Mouse (Mus musculus): ENCODE data around the gene Mbnl3. TPM values are rescaled to one million over a fixed set of nuclear protein-coding genes. Genes with fewer than 3 reads are reported as not detected.
A peak's percentile ranks its signal among the peaks of the same experiment; 100 is the strongest.

Gene Mbnl3
- polyA plus RNA-seq (2014; fragmentation: Nextera tagmentation; extraction: Ambion mirVana): 4.2 and 4.3 TPM in 2 replicates

- H3K27me3 ChIP-seq (ENCODE audit: control insufficient read depth, insufficient read depth, low read length): peaks cover 9% of the 10 kb centered on the region; the same call in 1 of the 2 replicates
- H3K27ac ChIP-seq (ENCODE audit: low read depth, low read length): no peak within 1 kb of the TSS
- no peaks in the 10 kb centered on the region for H3K36me3 ChIP-seq (ENCODE audit: control insufficient read depth, insufficient read depth, low read length)
- ATAC-seq (ENCODE audit: low FRiP score) (no peak), DNase-seq (ENCODE audit: low spot score, missing footprints) (no peak)
- H3K4me3 ChIP-seq (ENCODE audit: low read depth, low read length): peak within 1 kb of the TSS; percentile 48
- peak within 1 kb of the TSS; percentile 50 for H3K9ac ChIP-seq (ENCODE audit: low read length)
- no peaks in the 10 kb centered on the region for H3K9me3 ChIP-seq (ENCODE audit: control insufficient read depth, low read length)
- WGBS: 44% methylated on average over 11 of the region's 11 CpGs
- H3K4me1 ChIP-seq (ENCODE audit: control insufficient read depth, insufficient read depth, low read length): no peaks in the 10 kb centered on the region
- H3K4me2 ChIP-seq: peak within 1 kb of the TSS; percentile 62
Observed at GRCm38 (mm10) chrX:51206432-51206831, at the start of gene Mbnl3. TSS of gene Mbnl3 (minus strand) at chrX:51206532.

DNA sequence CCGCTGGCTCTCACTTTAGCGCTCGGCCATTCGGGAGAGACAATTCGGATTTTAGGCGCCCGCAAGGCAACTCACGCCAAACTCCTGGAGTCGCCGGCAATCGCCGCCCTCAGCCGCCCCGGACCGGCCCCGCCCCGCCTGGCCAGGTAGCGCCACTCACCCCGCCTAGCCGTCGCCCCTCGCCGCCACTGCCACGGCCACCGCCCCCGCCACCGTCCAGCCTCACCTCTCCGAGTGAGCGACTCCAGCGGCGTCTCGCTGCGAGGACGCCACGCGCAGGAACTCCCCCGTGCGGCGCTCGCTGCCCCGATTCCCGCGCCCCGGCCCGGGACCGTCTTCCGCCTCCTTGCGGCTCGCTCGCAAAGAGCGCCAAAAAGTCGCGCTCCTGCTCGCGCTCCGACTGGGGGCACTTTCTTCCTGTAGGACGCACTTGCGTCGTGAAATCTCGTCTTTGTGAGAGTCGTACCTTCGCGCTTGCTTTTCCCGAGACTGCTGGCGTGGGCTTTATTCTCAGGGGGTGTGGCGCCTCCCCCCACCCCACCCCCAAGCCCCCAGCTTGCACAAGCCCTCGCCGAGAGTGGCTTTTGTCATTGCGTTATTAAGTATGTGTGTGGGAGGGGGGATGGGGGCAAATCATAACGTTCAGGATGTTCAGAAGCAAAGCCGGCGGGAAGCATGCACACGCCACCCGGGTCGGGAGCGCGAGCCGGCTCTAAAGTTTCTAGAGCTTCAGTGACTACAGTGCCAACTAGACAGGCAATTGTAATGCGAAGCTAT lies 596 bp downstream of the Mbnl3 start:
- Histone ChIP-seq H3K36me3 (ENCODE audit: control insufficient read depth, insufficient read depth, low read length) (no peaks in the 10 kb centered on the region), H3K4me3 (ENCODE audit: low read depth, low read length) (peak overlapping the region; percentile 48), H3K9me3 (ENCODE audit: control insufficient read depth, low read length) (no peaks in the 10 kb centered on the region), H3K27me3 (ENCODE audit: control insufficient read depth, insufficient read depth, low read length) (peaks cover 9% of the 10 kb centered on the region; the same call in 1 of the 2 replicates), H3K4me1 (ENCODE audit: control insufficient read depth, insufficient read depth, low read length) (no peaks in the 10 kb centered on the region), H3K9ac (ENCODE audit: low read length) (peak overlapping the region; percentile 50), H3K4me2 (peak overlapping the region; percentile 62), H3K27ac (ENCODE audit: low read depth, low read length) (no peak overlapping the region)
- 21% methylated on average over 60 of the region's 79 CpGs for WGBS
- DNase-seq (ENCODE audit: low spot score, missing footprints) (peak; percentile 90), ATAC-seq (ENCODE audit: low FRiP score) (peak; percentile 80)

GRCm38 (mm10) chrX:51204626-51205547 lies 1.4 kb downstream of the Mbnl3 start:
- Histone ChIP-seq H3K9me3 (ENCODE audit: control insufficient read depth, low read length) (no peaks in the 10 kb centered on the region), H3K36me3 (ENCODE audit: control insufficient read depth, insufficient read depth, low read length) (no peaks in the 10 kb centered on the region), H3K4me2 (peak overlapping the region; percentile 62), H3K27ac (ENCODE audit: low read depth, low read length) (no peak overlapping the region), H3K4me3 (ENCODE audit: low read depth, low read length) (peak overlapping the region; percentile 48), H3K4me1 (ENCODE audit: control insufficient read depth, insufficient read depth, low read length) (no peaks in the 10 kb centered on the region), H3K27me3 (ENCODE audit: control insufficient read depth, insufficient read depth, low read length) (peaks cover 9% of the 10 kb centered on the region; the same call in 1 of the 2 replicates), H3K9ac (ENCODE audit: low read length) (peak overlapping the region; percentile 50)
- peak; percentile 92 for DNase-seq (ENCODE audit: low spot score, missing footprints)
- 21% methylated on average over 29 of the region's 67 CpGs for WGBS
- ATAC-seq (ENCODE audit: low FRiP score): peak; percentile 92

GRCm38 (mm10) chrX:51197012-51197411 lies 9.3 kb downstream of the Mbnl3 start:
- no peak for ATAC-seq (ENCODE audit: low FRiP score)
- H3K36me3 ChIP-seq (ENCODE audit: control insufficient read depth, insufficient read depth, low read length): no peaks in the 10 kb centered on the region
- H3K9ac ChIP-seq (ENCODE audit: low read length): no peak overlapping the region
- H3K27me3 ChIP-seq (ENCODE audit: control insufficient read depth, insufficient read depth, low read length): no peaks in the 10 kb centered on the region
- no peaks in the 10 kb centered on the region for H3K9me3 ChIP-seq (ENCODE audit: control insufficient read depth, low read length)
- DNase-seq (ENCODE audit: low spot score, missing footprints): no peak
- no peaks in the 10 kb centered on the region for H3K4me1 ChIP-seq (ENCODE audit: control insufficient read depth, insufficient read depth, low read length)
- H3K4me2 ChIP-seq: no peak overlapping the region
- no peak overlapping the region for H3K4me3 ChIP-seq (ENCODE audit: low read depth, low read length)
- H3K27ac ChIP-seq (ENCODE audit: low read depth, low read length): no peak overlapping the region

DNA sequence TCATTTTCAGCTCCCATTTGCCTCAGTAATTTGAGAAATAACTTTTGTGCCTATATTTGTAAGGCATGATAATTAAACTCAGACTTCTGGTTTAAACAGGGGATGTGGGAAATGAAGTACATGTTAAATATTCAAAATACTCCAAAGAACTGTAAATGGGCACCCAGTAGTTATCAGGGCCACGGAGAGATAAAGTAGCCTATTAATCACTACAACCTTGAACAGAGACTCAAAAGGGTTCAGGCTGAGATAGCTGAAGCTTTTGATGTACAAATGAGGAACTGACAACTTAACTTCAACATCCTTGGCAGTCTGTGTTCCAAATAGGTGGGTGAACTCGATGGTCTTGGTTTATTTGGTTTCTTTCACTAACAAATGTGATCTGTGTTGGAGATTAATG lies 34.4 kb downstream of the Mbnl3 start:
- 64% methylated on average over 2 of the region's 2 CpGs for WGBS
- Histone ChIP-seq H3K9me3 (ENCODE audit: control insufficient read depth, low read length) (no peaks in the 10 kb centered on the region), H3K4me3 (ENCODE audit: low read depth, low read length) (no peak overlapping the region), H3K9ac (ENCODE audit: low read length) (no peak overlapping the region), H3K36me3 (ENCODE audit: control insufficient read depth, insufficient read depth, low read length) (no peaks in the 10 kb centered on the region), H3K4me1 (ENCODE audit: control insufficient read depth, insufficient read depth, low read length) (no peaks in the 10 kb centered on the region), H3K27ac (ENCODE audit: low read depth, low read length) (no peak overlapping the region), H3K4me2 (no peak overlapping the region), H3K27me3 (ENCODE audit: control insufficient read depth, insufficient read depth, low read length) (no peaks in the 10 kb centered on the region)
- DNase-seq (ENCODE audit: low spot score, missing footprints) (no peak), ATAC-seq (ENCODE audit: low FRiP score) (no peak)

DNA sequence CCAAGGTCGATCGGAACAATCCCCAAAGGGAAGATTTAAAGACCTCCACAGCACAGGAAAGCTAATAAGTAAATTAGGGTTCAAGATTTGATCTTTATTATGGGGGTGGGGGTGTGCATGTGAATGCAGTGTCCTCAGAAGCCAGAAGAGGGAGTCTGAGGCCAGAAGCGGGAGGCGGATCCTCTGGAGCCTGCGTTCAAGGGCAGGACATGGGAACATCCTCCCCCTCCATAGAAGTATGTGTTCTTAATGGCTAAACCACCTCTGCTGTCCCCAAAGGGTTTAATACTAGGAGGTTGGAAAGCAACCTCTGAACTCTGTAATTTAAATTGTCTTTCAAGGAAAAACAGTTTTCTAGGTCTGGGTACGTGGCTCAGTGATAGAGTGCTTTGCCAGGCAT lies 34.9 kb downstream of the Mbnl3 start:
- H3K27ac ChIP-seq (ENCODE audit: low read depth, low read length): no peak overlapping the region
- no peak for DNase-seq (ENCODE audit: low spot score, missing footprints)
- no peak overlapping the region for H3K9ac ChIP-seq (ENCODE audit: low read length)
- ATAC-seq (ENCODE audit: low FRiP score): no peak
- no peaks in the 10 kb centered on the region for H3K9me3 ChIP-seq (ENCODE audit: control insufficient read depth, low read length)
- no peaks in the 10 kb centered on the region for H3K36me3 ChIP-seq (ENCODE audit: control insufficient read depth, insufficient read depth, low read length)
- H3K27me3 ChIP-seq (ENCODE audit: control insufficient read depth, insufficient read depth, low read length): no peaks in the 10 kb centered on the region
- H3K4me1 ChIP-seq (ENCODE audit: control insufficient read depth, insufficient read depth, low read length): no peaks in the 10 kb centered on the region
- WGBS: 53% methylated on average over 6 of the region's 6 CpGs
- H3K4me3 ChIP-seq (ENCODE audit: low read depth, low read length): no peak overlapping the region
- no peak overlapping the region for H3K4me2 ChIP-seq

DNA sequence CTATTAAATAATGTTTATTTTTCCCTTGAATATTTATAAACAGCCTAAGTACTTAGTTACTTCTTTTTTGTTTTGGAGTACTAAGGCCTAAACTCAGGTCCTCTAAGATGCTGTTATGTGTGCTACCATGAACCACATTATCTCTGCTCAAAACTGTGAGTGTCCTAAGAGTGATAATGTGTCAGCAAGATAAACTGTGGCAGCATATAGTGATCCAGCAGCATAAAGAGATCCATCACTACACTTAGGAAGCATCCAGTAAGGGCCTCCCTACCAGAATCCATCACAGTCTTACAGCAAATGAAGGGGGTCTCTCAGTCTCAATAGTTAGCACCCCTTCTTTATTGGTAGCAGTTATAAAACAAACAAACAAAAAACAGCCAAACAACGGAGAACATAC lies 35.9 kb downstream of the Mbnl3 start:
- no peaks in the 10 kb centered on the region for H3K9me3 ChIP-seq (ENCODE audit: control insufficient read depth, low read length)

GRCm38 (mm10) chrX:51169476-51170045 lies 36.8 kb downstream of the Mbnl3 start:
- H3K27ac ChIP-seq (ENCODE audit: low read depth, low read length): no peak overlapping the region
- H3K9me3 ChIP-seq (ENCODE audit: control insufficient read depth, low read length): no peaks in the 10 kb centered on the region
- no peaks in the 10 kb centered on the region for H3K36me3 ChIP-seq (ENCODE audit: control insufficient read depth, insufficient read depth, low read length)
- DNase-seq (ENCODE audit: low spot score, missing footprints) (no peak), ATAC-seq (ENCODE audit: low FRiP score) (no peak)
- 78% methylated on average over 5 of the region's 5 CpGs for WGBS
- H3K4me3 ChIP-seq (ENCODE audit: low read depth, low read length): no peak overlapping the region
- H3K4me2 ChIP-seq: no peak overlapping the region
- H3K9ac ChIP-seq (ENCODE audit: low read length): no peak overlapping the region
- H3K27me3 ChIP-seq (ENCODE audit: control insufficient read depth, insufficient read depth, low read length): no peaks in the 10 kb centered on the region
- H3K4me1 ChIP-seq (ENCODE audit: control insufficient read depth, insufficient read depth, low read length): no peaks in the 10 kb centered on the region

More for the DNA sequence above, 35.9 kb downstream of the Mbnl3 start:
- Histone ChIP-seq H3K27me3 (ENCODE audit: control insufficient read depth, insufficient read depth, low read length) (no peaks in the 10 kb centered on the region), H3K9ac (ENCODE audit: low read length) (no peak overlapping the region), H3K4me1 (ENCODE audit: control insufficient read depth, insufficient read depth, low read length) (no peaks in the 10 kb centered on the region), H3K4me2 (no peak overlapping the region), H3K27ac (ENCODE audit: low read depth, low read length) (no peak overlapping the region), H3K36me3 (ENCODE audit: control insufficient read depth, insufficient read depth, low read length) (no peaks in the 10 kb centered on the region), H3K4me3 (ENCODE audit: low read depth, low read length) (no peak overlapping the region)
- DNase-seq (ENCODE audit: low spot score, missing footprints) (no peak), ATAC-seq (ENCODE audit: low FRiP score) (no peak)
- 86% methylated on average over 1 of the region's 1 CpGs for WGBS

All from midbrain, embryonic 11.5 days (tissue).